Comparison of ENCODE assay signal across 13 mouse cellular contexts in the genomic region with DNA sequence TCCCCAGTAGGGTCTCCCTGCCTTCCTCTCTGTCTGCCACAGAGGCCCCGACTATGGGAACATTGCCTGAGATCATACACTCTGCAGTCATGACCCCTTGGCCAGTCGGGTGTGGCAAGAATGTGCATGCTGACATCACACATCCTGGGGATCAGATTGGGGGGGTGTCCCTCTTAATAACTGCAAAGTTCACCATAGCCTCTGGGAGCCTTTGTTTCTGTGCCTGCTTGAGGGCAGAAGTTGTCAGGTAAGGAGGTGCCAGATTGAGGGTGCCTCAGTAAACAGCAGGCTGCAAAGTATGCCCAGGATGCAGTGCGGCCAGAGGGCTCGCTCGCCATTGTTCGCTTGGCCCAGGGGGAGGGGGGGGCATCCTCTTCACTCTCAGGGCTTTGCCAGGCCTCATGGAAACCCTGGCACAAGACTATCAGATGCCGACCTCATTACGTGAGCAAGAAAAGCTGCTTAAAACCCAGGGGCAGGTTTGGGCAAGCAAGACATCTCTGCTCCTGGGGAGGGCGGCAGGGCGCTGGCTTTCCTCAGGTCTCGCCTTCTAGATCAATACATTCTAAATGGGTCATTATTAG. TPM values are rescaled to one million over a fixed set of nuclear protein-coding genes. Genes with fewer than 3 reads are reported as not detected.
DNase-seq lines count a peak whose midpoint lies in the region; ATAC-seq lines count a peak whose summit lies in the region.
"Had no signal": no experiment of that assay in that cellular context is flagged by ENCODE, and none has a peak within 500 bp of the region (broad histone marks: within the 10 kb centered on the region; RNA-seq: fewer than 3 reads in every experiment).

No protein-coding gene starts in this region.

- H3K36me3 ChIP-seq in heart, embryonic 10.5 days: no peaks in the 10 kb centered on the region
- H3K36me3 ChIP-seq in lung, embryonic 15.5 days: no peaks in the 10 kb centered on the region
- H3K36me3 ChIP-seq: liver, embryonic 15.5 days; neural tube, embryonic 12.5 days had no signal

- no peak for DNase-seq in heart, embryonic 10.5 days (ENCODE audit: low spot score)
- no peak for DNase-seq in heart, adult 8-10 months (ENCODE audit: low spot score)
- DNase-seq in Muller cell, postnatal 12 days (ENCODE audit: inconsistent ontology term): peak; percentile 78
- peak; percentile 40 for DNase-seq in kidney, adult 18-20 months
- DNase-seq in right cerebral cortex, adult 18-20 months: no peak
- DNase-seq in c-Kit-positive CD71-positive TER-119-positive erythroid progenitor cells, embryonic 14.5 days (ENCODE audit: low spot score): no peak
- DNase-seq in layer of hippocampus, adult 9-11 months: no peak
- DNase-seq: midbrain, embryonic 14.5 days; thymus, adult 18-20 months had no signal

- H3K9me3 ChIP-seq in heart, embryonic 10.5 days: no peaks in the 10 kb centered on the region
- no peaks in the 10 kb centered on the region for H3K9me3 ChIP-seq in lung, embryonic 15.5 days
- H3K9me3 ChIP-seq: liver, embryonic 15.5 days; neural tube, embryonic 12.5 days had no signal

- no peak overlapping the region for H3K9ac ChIP-seq in lung, embryonic 15.5 days
- H3K9ac ChIP-seq: liver, embryonic 15.5 days; neural tube, embryonic 12.5 days had no signal

- peaks cover 73% of the 10 kb centered on the region for H3K27me3 ChIP-seq in heart, embryonic 10.5 days (ENCODE audit: insufficient read depth, poor library complexity, severe bottlenecking)
- H3K27me3 ChIP-seq in lung, embryonic 15.5 days: peaks cover 6% of the 10 kb centered on the region; the same call in 1 of the 2 replicates

- peaks cover 58% of the 10 kb centered on the region for H3K4me1 ChIP-seq in heart, embryonic 10.5 days
- H3K4me1 ChIP-seq in lung, embryonic 15.5 days: peaks cover 27% of the 10 kb centered on the region

- 0 out of 2 replicates have a peak overlapping the region, but pooled peaks have one; percentile 80 for H3K27ac ChIP-seq in heart, embryonic 10.5 days
- peak overlapping the region; percentile 17 for H3K27ac ChIP-seq in lung, embryonic 15.5 days
- H3K27ac ChIP-seq: liver, embryonic 15.5 days; neural tube, embryonic 12.5 days had no signal

- H3K4me2 ChIP-seq in lung, embryonic 15.5 days: no peak overlapping the region
- H3K4me2 ChIP-seq: liver, embryonic 15.5 days; neural tube, embryonic 12.5 days had no signal

- H3K4me3 ChIP-seq in heart, embryonic 10.5 days: no peak overlapping the region
- no peak overlapping the region for H3K4me3 ChIP-seq in lung, embryonic 15.5 days
- H3K4me3 ChIP-seq: liver, embryonic 15.5 days; neural tube, embryonic 12.5 days had no signal

- 76% methylated on average over 11 of the region's 11 CpGs for WGBS in heart, embryonic 10.5 days
- 71% methylated on average over 11 of the region's 11 CpGs for WGBS in lung, embryonic 15.5 days

- no peak for ATAC-seq in lung, embryonic 15.5 days (ENCODE audit: borderline replicate concordance, extremely low read depth, low FRiP score, low TSS enrichment)
- ATAC-seq: CD4-positive, CD25-positive, alpha-beta regulatory T cell, adult 4 months had no signal

RNA-seq across cellular contexts. Expression of a gene that starts 9.4 kb away (rescaled TPM):
- 1.1 TPM in 2 replicates for polyA plus RNA-seq in heart, embryonic 10.5 days (2016; fragmentation: Nextera tagmentation; extraction: Ambion mirVana)
- 1 to 10 TPM; 3.2 to 6.5 (median 4.9) TPM for total RNA-seq in heart, adult 8-10 months (2022)
- polyA plus RNA-seq in lung, embryonic 15.5 days (2015; fragmentation: Nextera tagmentation; extraction: Ambion mirVana): 2.0 and 2.2 TPM in 2 replicates

RNA-seq across cellular contexts. Expression of a gene that starts 42.0 kb away (rescaled TPM):
- 65.8 and 71.8 TPM in 2 replicates for polyA plus RNA-seq in heart, embryonic 10.5 days (2016; fragmentation: Nextera tagmentation; extraction: Ambion mirVana)
- total RNA-seq in heart, adult 8-10 months (2022): 10 to 100 TPM; 18.4 to 19.2 (median 18.5) TPM
- polyA plus RNA-seq in lung, embryonic 15.5 days (2015; fragmentation: Nextera tagmentation; extraction: Ambion mirVana): 95.4 and 106 TPM in 2 replicates

RNA-seq across cellular contexts. Expression of a gene that starts 58.7 kb away (rescaled TPM):
- 8.8 and 11.4 TPM in 2 replicates for polyA plus RNA-seq in heart, embryonic 10.5 days (2016; fragmentation: Nextera tagmentation; extraction: Ambion mirVana)
- total RNA-seq in heart, adult 8-10 months (2022): 1 to 10 TPM; 4.2 to 5.0 (median 4.9) TPM
- polyA plus RNA-seq in lung, embryonic 15.5 days (2015; fragmentation: Nextera tagmentation; extraction: Ambion mirVana): 12.3 and 12.8 TPM in 2 replicates

Comparison
In these comparisons a context has a peak if more than half of its experiments do, and no peak if none do; other contexts are left out.
1. DNase-seq: peak in Muller cell, postnatal 12 days (single experiment) and kidney, adult 18-20 months (single experiment); none in heart, embryonic 10.5 days (single experiment), heart, adult 8-10 months (single experiment), right cerebral cortex, adult 18-20 months (single experiment), c-Kit-positive CD71-positive TER-119-positive erythroid progenitor cells, embryonic 14.5 days (single experiment) and layer of hippocampus, adult 9-11 months (single experiment).